Mouse (Mus musculus) ES-E14 (cell line): ENCODE measurements around the gene Gm36864. TPM values are rescaled to one million over a fixed set of nuclear protein-coding genes. Genes with fewer than 3 reads are reported as not detected.
A peak's percentile ranks its signal among the peaks of the same experiment; 100 is the strongest.

Experiments used
- DNase-seq: peaks from one replicate; pipeline ENCODE4 v3.0.0-alpha.2; 2013; ENCODE audit warnings: low read depth, low spot score
- H3K27ac ChIP-seq: 2 replicates; pipeline ENCODE4 v1.5.1; 2012; ENCODE audit warnings: low read depth, mild to moderate bottlenecking, low read length, moderate library complexity, mixed read lengths; ENCODE audit not compliant: poor library complexity, insufficient read depth, severe bottlenecking
- H3K36me3 ChIP-seq: 2 replicates; pipeline ENCODE4 v1.6.1; 2012; ENCODE audit warnings: mild to moderate bottlenecking, low read length, moderate library complexity, mixed read lengths; ENCODE audit not compliant: control insufficient read depth, poor library complexity, insufficient read depth, severe bottlenecking
- H3K4me1 ChIP-seq, 2 experiments: fragments of 150-350 bp in 1 of 2; sonication (generic) in 1 of 2; 2 replicates each; pipeline ENCODE4 v1.6.1; 2012; ENCODE audit warnings: low read length in 2 of 2, mild to moderate bottlenecking in 1 of 2, mixed read lengths in 1 of 2; ENCODE audit not compliant: control insufficient read depth in 2 of 2, insufficient read depth in 2 of 2, poor library complexity in 1 of 2
- H3K4me3 ChIP-seq, 2 experiments: fragments of 150-350 bp in 1 of 2; sonication (generic) in 1 of 2; 2 replicates each; pipeline ENCODE4 v1.5.1; 2012; ENCODE audit warnings: low read length in 2 of 2, low read depth in 1 of 2, mild to moderate bottlenecking in 1 of 2, mixed read lengths in 1 of 2; ENCODE audit not compliant: insufficient read depth in 1 of 2, poor library complexity in 1 of 2, severe bottlenecking in 1 of 2
- H3K9ac ChIP-seq: 2 replicates; pipeline ENCODE4 v1.6.1; 2012; ENCODE audit warnings: low read depth, mild to moderate bottlenecking, low read length, mixed read lengths; ENCODE audit not compliant: poor library complexity, insufficient read depth, severe bottlenecking
- H3K9me3 ChIP-seq: fragments of 150-350 bp; sonication (generic); 2 replicates; pipeline ENCODE4 v1.6.1; 2012; ENCODE audit warnings: low read depth, mild to moderate bottlenecking, low read length; ENCODE audit not compliant: control insufficient read depth, insufficient read depth
- CHD2 ChIP-seq: IDR thresholded peaks from 2 replicates; pipeline ENCODE4 v1.6.1; 2014; ENCODE audit warnings: mild to moderate bottlenecking, low read depth, low read length, inconsistent platforms
- HCFC1 ChIP-seq: IDR thresholded peaks from 2 replicates; pipeline ENCODE4 v1.6.1; 2012; ENCODE audit warnings: low read length, inconsistent platforms, borderline replicate concordance; ENCODE audit not compliant: insufficient read depth
- MAFK ChIP-seq: IDR thresholded peaks from 2 replicates; pipeline ENCODE4 v1.6.1; 2014; ENCODE audit warnings: mild to moderate bottlenecking, low read depth, low read length, inconsistent platforms; ENCODE audit not compliant: insufficient read depth
- ZC3H11A ChIP-seq: IDR thresholded peaks from 2 replicates; pipeline ENCODE4 v1.6.1; 2012; ENCODE audit warnings: low read depth, mild to moderate bottlenecking, inconsistent platforms, low read length, borderline replicate concordance
- ZNF384 ChIP-seq: IDR thresholded peaks from 2 replicates; pipeline ENCODE4 v1.6.1; 2012; ENCODE audit warnings: low read depth, low read length, inconsistent platforms
- in situ Hi-C, 2 experiments: fragments of 600-800 bp; cut with MboI; formaldehyde crosslinking; loops; one replicate each; pipeline ENCODE4 v1.15.1; 2025; ENCODE audit warnings: low sequenced_read_pairs in 2 of 2, inconsistent platforms in 1 of 2; ENCODE audit not compliant: unreplicated experiment in 2 of 2
- total RNA-seq: library from RNA; depleted of rRNA; stranded (reverse); fragments of 300-350 nt; gene quantifications from 2 replicates; pipeline ENCODE4 v1.2.3, GENCODE M21; 2012

The Gm36864 gene
- total RNA-seq, 1 experiment = not detected

- no peak for DNase-seq
- Histone ChIP-seq H3K9ac (no peak overlapping the region), H3K4me3 (no peak overlapping the region), H3K36me3 (no peaks in the 10 kb centered on the region), H3K9me3 (no peaks in the 10 kb centered on the region), H3K27ac (no peak overlapping the region), H3K4me1 (peaks cover 0 to 16% of the 10 kb centered on the region in 2 experiments; a peak in 2 of 4 replicates)
- in situ Hi-C loops = loop anchor here in 1 of 2 experiments (25.0 kb wide), 1 partner anchor 166 kb away; the partner anchor contains the start of gene Lrrc4b
- TF ChIP-seq HCFC1 (peak; percentile 93), CHD2 (no peak)
These were observed 35.3 kb downstream of the Gm36864 start for GRCm38 (mm10) chr7:44271309-44271708.

GRCm38 (mm10) chr7:44272546-44272945 lies 36.6 kb downstream of the Gm36864 start:
- Histone ChIP-seq H3K4me1 (peaks cover 0 to 18% of the 10 kb centered on the region in 2 experiments; a peak in 2 of 4 replicates), H3K9ac (no peak overlapping the region), H3K4me3 (no peak overlapping the region), H3K36me3 (no peaks in the 10 kb centered on the region), H3K27ac (no peak overlapping the region), H3K9me3 (no peaks in the 10 kb centered on the region)
- TF ChIP-seq ZNF384 (no peak), ZC3H11A (no peak), HCFC1 (no peak), MAFK (no peak), CHD2 (no peak)
- DNase-seq = no peak
- in situ Hi-C loops = loop anchor here in 1 of 2 experiments (25.0 kb wide), 1 partner anchor 165 kb away; the partner anchor contains the start of gene Lrrc4b

- Histone ChIP-seq H3K4me1 (peaks cover 0 to 18% of the 10 kb centered on the region in 2 experiments; a peak in 2 of 4 replicates), H3K36me3 (no peaks in the 10 kb centered on the region), H3K9ac (no peak overlapping the region), H3K27ac (no peak overlapping the region; the same call in 1 of the 2 replicates), H3K4me3 (no peak overlapping the region), H3K9me3 (no peaks in the 10 kb centered on the region)
- DNase-seq = no peak
- in situ Hi-C loops = loop anchor here in 1 of 2 experiments (25.0 kb wide), 1 partner anchor 164 kb away; the partner anchor contains the start of gene Lrrc4b
- TF ChIP-seq CHD2 = no peak
- no peak for TF ChIP-seq ZC3H11A
- TF ChIP-seq HCFC1 = no peak
- TF ChIP-seq MAFK = no peak
- no peak for TF ChIP-seq ZNF384
These were observed 37.5 kb downstream of the Gm36864 start for GRCm38 (mm10) chr7:44273446-44273845.

- TF ChIP-seq ZNF384 (no peak), CHD2 (no peak), HCFC1 (no peak), MAFK (no peak), ZC3H11A (no peak)
- DNase-seq = no peak
- Histone ChIP-seq H3K4me1 (peaks cover 0 to 18% of the 10 kb centered on the region in 2 experiments; a peak in 2 of 4 replicates), H3K4me3 (peak overlapping the region; percentile 32 to 46; a peak in 2 of 4 replicates), H3K9me3 (no peaks in the 10 kb centered on the region), H3K36me3 (no peaks in the 10 kb centered on the region), H3K27ac (no peak overlapping the region; the same call in 1 of the 2 replicates), H3K9ac (peak overlapping the region; percentile 31; the same call in 1 of the 2 replicates)
- in situ Hi-C loops = loop anchor here in 1 of 2 experiments (25.0 kb wide), 1 partner anchor 163 kb away; the partner anchor contains the start of gene Lrrc4b
These were observed 38.1 kb downstream of the Gm36864 start for GRCm38 (mm10) chr7:44274096-44274495.

GRCm38 (mm10) chr7:44275546-44275945 lies 39.6 kb downstream of the Gm36864 start:
- no peak for DNase-seq
- H3K27ac ChIP-seq = no peak overlapping the region
- no peaks in the 10 kb centered on the region for H3K36me3 ChIP-seq
- TF ChIP-seq HCFC1 (no peak), CHD2 (no peak), MAFK (no peak), ZNF384 (no peak), ZC3H11A (no peak)
- H3K4me1 ChIP-seq = peaks cover 0 to 18% of the 10 kb centered on the region in 2 experiments; a peak in 2 of 4 replicates
- H3K4me3 ChIP-seq = no peak overlapping the region
- H3K9me3 ChIP-seq = no peaks in the 10 kb centered on the region
- no peak overlapping the region for H3K9ac ChIP-seq
- in situ Hi-C loops = no loop called here
